Mouse (Mus musculus) testis, adult 2 months (tissue): ENCODE measurements around the gene Ganc.

Experiments
- CTCF ChIP-seq: fragments of 200-500 bp; IDR thresholded peaks from 2 replicates; pipeline ENCODE4 v1.5.1; 2012; ENCODE audit warnings: low read depth, mild to moderate bottlenecking, inconsistent platforms, low read length, moderate library complexity; ENCODE audit not compliant: control insufficient read depth, insufficient read depth, insufficient replicate concordance
- POLR2A ChIP-seq: fragments of 200-500 bp; IDR thresholded peaks from 2 replicates; pipeline ENCODE4 v1.6.1; 2012; ENCODE audit warnings: low read depth, mild to moderate bottlenecking, inconsistent platforms, low read length, moderate library complexity; ENCODE audit not compliant: control insufficient read depth

DNA sequence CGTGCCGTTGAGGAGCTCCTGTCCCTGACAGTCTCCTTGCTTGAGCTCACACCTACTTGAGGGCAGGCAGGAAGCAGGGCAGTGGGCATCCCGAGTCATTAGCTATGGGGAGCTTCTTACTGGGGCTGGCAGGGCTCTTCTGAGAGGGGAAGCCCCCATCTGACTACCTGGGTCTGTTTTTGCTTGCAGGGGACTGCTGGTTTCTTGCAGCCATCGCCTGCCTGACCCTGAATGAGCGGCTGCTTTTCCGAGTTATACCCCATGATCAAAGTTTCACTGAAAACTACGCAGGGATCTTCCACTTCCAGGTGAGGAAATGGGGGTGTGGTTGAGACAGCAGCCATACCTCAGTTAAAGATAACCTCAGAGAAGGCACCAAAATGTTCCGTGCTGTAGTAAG, 78.2 kb downstream of the Ganc start:
- TF ChIP-seq CTCF (no peak), POLR2A (no peak)
